Mouse (Mus musculus): Measurements from ENCODE around the gene Mrpl53. TPM values are rescaled to one million over a fixed set of nuclear protein-coding genes. Genes with fewer than 3 reads are reported as not detected.

Gene Mrpl53
- polyA plus RNA-seq, 1 experiment from 2014 or later = 138 TPM

- WGBS (ENCODE audit: insufficient replicate concordance) = 4% methylated on average over 42 of the region's 42 CpGs
- H3K4me1 ChIP-seq (ENCODE audit: control insufficient read depth, insufficient read depth, low read length) = peaks cover 13% of the 10 kb centered on the region
- no peak for ATAC-seq (replicated peaks; ENCODE audit: insufficient number of reproducible peaks, low FRiP score, low TSS enrichment)
- peak within 1 kb of the TSS; percentile 58 for H3K4me2 ChIP-seq
- 0 out of 2 replicates have a peak, but pooled peaks cover 3% of the 10 kb centered on the region for H3K36me3 ChIP-seq (ENCODE audit: control insufficient read depth, insufficient read depth, low read length)
- H3K4me3 ChIP-seq (ENCODE audit: low read depth, low read length) = peak within 1 kb of the TSS; percentile 41
- H3K27ac ChIP-seq (ENCODE audit: low read depth, low read length) = no peak within 1 kb of the TSS
- peaks cover 85% of the 10 kb centered on the region for H3K27me3 ChIP-seq (ENCODE audit: control insufficient read depth, insufficient read depth, low read length)
- H3K9ac ChIP-seq (ENCODE audit: low read depth, low read length) = 0 out of 2 replicates have a peak within 1 kb of the TSS, but pooled peaks have one; percentile 22
- no peaks in the 10 kb centered on the region for H3K9me3 ChIP-seq (replicated peaks; ENCODE audit: control insufficient read depth, low read length)
These were observed 22.5 kb upstream of the Mrpl53 start, which contains the start of gene Lbx2 for GRCm38 (mm10) chr6:83086121-83087035. TSS of gene Lbx2 (plus strand) at chr6:83086367.

DNA sequence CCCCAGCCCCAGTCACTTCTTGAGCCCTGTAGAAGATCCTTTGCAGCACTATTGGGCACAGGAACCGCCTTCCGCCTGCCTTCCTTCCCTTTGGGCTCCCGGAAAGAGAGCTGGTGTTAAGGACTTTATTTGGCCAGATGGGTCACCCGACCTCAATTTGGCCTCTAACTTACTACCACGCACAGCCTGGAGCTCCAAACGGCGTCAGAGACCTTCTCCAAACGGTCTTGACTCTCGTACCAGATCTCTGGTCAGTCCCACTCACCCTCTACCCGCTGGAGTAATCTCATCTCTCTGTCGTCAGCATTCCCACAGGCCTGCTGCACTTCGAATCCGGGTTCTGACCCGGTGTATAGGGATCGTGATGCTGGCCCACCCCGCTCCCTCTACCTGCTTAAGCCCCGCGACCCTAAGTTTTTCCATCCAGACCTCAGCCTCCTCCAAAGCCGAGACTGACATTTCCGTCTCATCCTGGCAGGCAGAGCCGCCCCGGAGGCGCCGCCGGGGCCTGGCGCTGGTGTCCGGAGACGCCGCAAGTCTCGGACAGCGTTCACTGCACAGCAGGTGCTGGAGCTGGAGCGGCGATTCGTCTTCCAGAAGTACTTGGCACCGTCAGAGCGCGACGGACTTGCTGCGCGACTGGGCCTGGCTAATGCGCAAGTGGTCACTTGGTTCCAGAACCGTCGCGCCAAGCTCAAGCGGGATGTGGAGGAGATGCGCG is 21.5 kb upstream of the Mrpl53 start:
- no peak for ATAC-seq (replicated peaks; ENCODE audit: insufficient number of reproducible peaks, low FRiP score, low TSS enrichment)
- WGBS (ENCODE audit: insufficient replicate concordance) = 2% methylated on average over 47 of the region's 47 CpGs
- peak overlapping the region; percentile 41 for H3K4me3 ChIP-seq (ENCODE audit: low read depth, low read length)
- H3K27ac ChIP-seq (ENCODE audit: low read depth, low read length) = no peak overlapping the region
- H3K4me1 ChIP-seq (ENCODE audit: control insufficient read depth, insufficient read depth, low read length) = peaks cover 13% of the 10 kb centered on the region
- H3K4me2 ChIP-seq = peak overlapping the region; percentile 58
- H3K27me3 ChIP-seq (ENCODE audit: control insufficient read depth, insufficient read depth, low read length) = peaks cover 79% of the 10 kb centered on the region
- no peaks in the 10 kb centered on the region for H3K9me3 ChIP-seq (replicated peaks; ENCODE audit: control insufficient read depth, low read length)
- H3K36me3 ChIP-seq (ENCODE audit: control insufficient read depth, insufficient read depth, low read length) = no peaks in the 10 kb centered on the region
- 0 out of 2 replicates have a peak overlapping the region, but pooled peaks have one; percentile 31 for H3K9ac ChIP-seq (ENCODE audit: low read depth, low read length)

DNA sequence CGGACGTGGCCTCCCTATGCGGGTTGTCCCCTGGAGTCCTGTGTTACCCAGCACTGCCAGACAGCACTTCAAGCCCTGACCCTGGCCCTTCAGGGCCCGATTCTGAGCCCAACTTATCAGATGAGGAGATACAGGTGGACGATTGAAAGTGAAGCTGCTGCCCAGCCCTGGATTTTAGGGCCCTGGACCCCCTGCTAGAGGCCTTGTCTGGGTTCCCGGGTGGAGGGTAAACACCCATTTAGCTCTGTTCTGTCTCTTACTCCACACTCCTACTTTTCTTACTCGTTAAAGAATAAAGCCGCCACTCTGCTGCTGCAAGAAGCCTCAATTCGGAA is 20.9 kb upstream of the Mrpl53 start:
- no peak overlapping the region for H3K27ac ChIP-seq (ENCODE audit: low read depth, low read length)
- H3K9me3 ChIP-seq (replicated peaks; ENCODE audit: control insufficient read depth, low read length) = no peaks in the 10 kb centered on the region
- H3K4me3 ChIP-seq (ENCODE audit: low read depth, low read length) = peak overlapping the region; percentile 41
- WGBS (ENCODE audit: insufficient replicate concordance) = 9% methylated on average over 9 of the region's 9 CpGs
- peaks cover 13% of the 10 kb centered on the region for H3K4me1 ChIP-seq (ENCODE audit: control insufficient read depth, insufficient read depth, low read length)
- no peak for ATAC-seq (replicated peaks; ENCODE audit: insufficient number of reproducible peaks, low FRiP score, low TSS enrichment)
- H3K36me3 ChIP-seq (ENCODE audit: control insufficient read depth, insufficient read depth, low read length) = no peaks in the 10 kb centered on the region
- peak overlapping the region; percentile 58 for H3K4me2 ChIP-seq
- H3K9ac ChIP-seq (ENCODE audit: low read depth, low read length) = 0 out of 2 replicates have a peak overlapping the region, but pooled peaks have one; percentile 31
- peaks cover 74% of the 10 kb centered on the region for H3K27me3 ChIP-seq (ENCODE audit: control insufficient read depth, insufficient read depth, low read length)

DNA sequence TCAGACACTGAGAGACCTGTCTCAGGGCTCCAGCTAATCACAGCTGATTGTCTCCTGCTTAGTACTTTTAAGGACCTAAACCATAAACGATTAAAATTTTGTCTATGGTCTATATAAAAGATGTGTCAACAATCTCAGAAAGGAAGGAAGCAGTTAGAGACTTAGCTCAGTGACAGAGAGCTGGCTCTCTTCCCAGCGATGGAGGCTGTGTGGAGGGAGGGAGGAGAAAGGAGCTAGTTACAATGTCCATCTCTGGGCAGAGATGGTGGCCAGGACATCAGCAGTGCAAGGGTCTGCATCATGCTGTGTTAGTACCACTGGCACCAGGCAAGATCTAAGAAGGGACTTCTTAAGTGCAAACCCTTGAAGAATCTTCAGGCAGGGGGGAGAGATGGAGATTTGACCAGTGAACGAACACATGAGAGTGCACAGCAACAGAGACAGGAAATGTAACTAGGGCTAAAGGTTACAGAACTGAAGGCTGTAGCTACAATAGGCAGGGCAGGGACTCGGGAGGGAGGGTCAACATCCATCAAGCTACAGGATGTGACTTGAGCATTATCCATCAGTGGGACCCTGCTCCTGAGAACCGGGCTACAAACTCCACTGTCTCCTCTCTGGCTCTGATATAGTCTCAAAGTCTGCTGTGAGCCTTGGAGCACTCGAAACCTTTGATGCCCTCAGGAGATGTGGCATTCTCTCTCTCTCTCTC is 16.3 kb upstream of the Mrpl53 start:
- Histone ChIP-seq H3K27ac (ENCODE audit: low read depth, low read length) (no peak overlapping the region), H3K9me3 (replicated peaks; ENCODE audit: control insufficient read depth, low read length) (no peaks in the 10 kb centered on the region), H3K4me2 (no peak overlapping the region), H3K4me1 (ENCODE audit: control insufficient read depth, insufficient read depth, low read length) (peaks cover 4% of the 10 kb centered on the region), H3K4me3 (ENCODE audit: low read depth, low read length) (no peak overlapping the region), H3K9ac (ENCODE audit: low read depth, low read length) (no peak overlapping the region), H3K27me3 (ENCODE audit: control insufficient read depth, insufficient read depth, low read length) (peaks cover 31% of the 10 kb centered on the region), H3K36me3 (ENCODE audit: control insufficient read depth, insufficient read depth, low read length) (no peaks in the 10 kb centered on the region)
- WGBS (ENCODE audit: insufficient replicate concordance) = 32% methylated on average over 6 of the region's 6 CpGs
- ATAC-seq (replicated peaks; ENCODE audit: insufficient number of reproducible peaks, low FRiP score, low TSS enrichment) = no peak

DNA sequence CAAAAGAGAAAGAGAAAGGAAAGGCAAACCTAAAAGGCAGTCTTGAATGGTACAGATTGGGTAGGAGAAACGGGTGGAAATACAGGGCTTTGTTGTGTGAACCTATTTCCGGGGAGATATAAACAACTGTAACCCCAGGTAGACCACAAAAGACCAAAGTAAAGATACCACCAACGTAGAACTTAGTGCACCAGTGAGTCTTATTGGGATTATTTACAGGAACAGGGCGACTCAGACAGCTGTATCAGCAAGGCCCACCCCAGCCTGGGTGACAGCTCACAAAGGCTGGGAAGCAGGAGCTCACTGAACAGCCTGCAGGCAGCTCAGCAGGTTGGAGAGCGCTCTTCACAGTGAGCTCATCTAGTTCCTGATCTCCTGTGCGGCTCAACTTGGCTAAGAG is 12.9 kb upstream of the Mrpl53 start:
- H3K27me3 ChIP-seq (ENCODE audit: control insufficient read depth, insufficient read depth, low read length) = peaks cover 2% of the 10 kb centered on the region; the same call in 1 of the 2 replicates
- H3K4me1 ChIP-seq (ENCODE audit: control insufficient read depth, insufficient read depth, low read length) = 0 out of 2 replicates have a peak, but pooled peaks cover under 1% of the 10 kb centered on the region
- H3K36me3 ChIP-seq (ENCODE audit: control insufficient read depth, insufficient read depth, low read length) = no peaks in the 10 kb centered on the region
- no peak overlapping the region for H3K27ac ChIP-seq (ENCODE audit: low read depth, low read length)
- H3K9ac ChIP-seq (ENCODE audit: low read depth, low read length) = no peak overlapping the region
- no peak overlapping the region for H3K4me3 ChIP-seq (ENCODE audit: low read depth, low read length)
- WGBS (ENCODE audit: insufficient replicate concordance) = 35% methylated on average over 6 of the region's 6 CpGs
- H3K4me2 ChIP-seq = no peak overlapping the region
- H3K9me3 ChIP-seq (replicated peaks; ENCODE audit: control insufficient read depth, low read length) = no peaks in the 10 kb centered on the region
- no peak for ATAC-seq (replicated peaks; ENCODE audit: insufficient number of reproducible peaks, low FRiP score, low TSS enrichment)

- ATAC-seq (replicated peaks; ENCODE audit: insufficient number of reproducible peaks, low FRiP score, low TSS enrichment) = no peak
- Histone ChIP-seq H3K36me3 (ENCODE audit: control insufficient read depth, insufficient read depth, low read length) (no peaks in the 10 kb centered on the region), H3K27ac (ENCODE audit: low read depth, low read length) (no peak overlapping the region), H3K4me2 (no peak overlapping the region), H3K27me3 (ENCODE audit: control insufficient read depth, insufficient read depth, low read length) (0 out of 2 replicates have a peak, but pooled peaks cover 2% of the 10 kb centered on the region), H3K4me3 (ENCODE audit: low read depth, low read length) (no peak overlapping the region), H3K4me1 (ENCODE audit: control insufficient read depth, insufficient read depth, low read length) (peaks cover 14% of the 10 kb centered on the region), H3K9ac (ENCODE audit: low read depth, low read length) (no peak overlapping the region), H3K9me3 (replicated peaks; ENCODE audit: control insufficient read depth, low read length) (no peaks in the 10 kb centered on the region)
- 67% methylated on average over 2 of the region's 2 CpGs for WGBS (ENCODE audit: insufficient replicate concordance)
These were observed 10.4 kb upstream of the Mrpl53 start for GRCm38 (mm10) chr6:83098411-83098810.

GRCm38 (mm10) chr6:83101316-83101687 is 7.5 kb upstream of the Mrpl53 start, which contains the start of the genes Ccdc142 and Gm42688:
TSS of gene Ccdc142 (plus strand) at chr6:83101601.
TSS of gene Gm42688 (plus strand) at chr6:83101617.
- 1% methylated on average over 25 of the region's 25 CpGs for WGBS (ENCODE audit: insufficient replicate concordance)
- no peaks in the 10 kb centered on the region for H3K36me3 ChIP-seq (ENCODE audit: control insufficient read depth, insufficient read depth, low read length)
- ATAC-seq (replicated peaks; ENCODE audit: insufficient number of reproducible peaks, low FRiP score, low TSS enrichment) = peak; percentile 81
- H3K9ac ChIP-seq (ENCODE audit: low read depth, low read length) = peak within 1 kb of the TSS; percentile 85
- peak within 1 kb of the TSS; percentile 87 for H3K4me3 ChIP-seq (ENCODE audit: low read depth, low read length)
- H3K27ac ChIP-seq (ENCODE audit: low read depth, low read length) = peak within 1 kb of the TSS; percentile 68
- H3K4me2 ChIP-seq = peak within 1 kb of the TSS; percentile 87
- H3K4me1 ChIP-seq (ENCODE audit: control insufficient read depth, insufficient read depth, low read length) = peaks cover 15% of the 10 kb centered on the region
- no peaks in the 10 kb centered on the region for H3K9me3 ChIP-seq (replicated peaks; ENCODE audit: control insufficient read depth, low read length)
- H3K27me3 ChIP-seq (ENCODE audit: control insufficient read depth, insufficient read depth, low read length) = no peaks in the 10 kb centered on the region

All from heart, embryonic 11.5 days (tissue).